Mouse (Mus musculus) lung, embryonic 16.5 days (tissue): ENCODE measurements around the gene Sdf2. TPM values are rescaled to one million over a fixed set of nuclear protein-coding genes. Genes with fewer than 3 reads are reported as not detected.

Experiments
- ATAC-seq: fragments of 200-750 bp; cut with Nextera tagmentation; 2 replicates; pipeline ENCODE4 v1.8.0; 2017; ENCODE audit warnings: low read depth, mild to moderate bottlenecking, moderate library complexity
- H3K27ac ChIP-seq: fragments of 300-500 bp; sonication (generic); 2 replicates; pipeline ENCODE4 v1.5.1; 2014; ENCODE audit warnings: mild to moderate bottlenecking, control low read depth, low read length
- H3K27me3 ChIP-seq: fragments of 300-500 bp; sonication (generic); 2 replicates; pipeline ENCODE4 v1.6.1; 2014; ENCODE audit warnings: low read depth, low read length, mixed read lengths; ENCODE audit not compliant: control insufficient read depth, insufficient read depth
- H3K36me3 ChIP-seq: fragments of 300-500 bp; sonication (generic); 2 replicates; pipeline ENCODE4 v1.6.1; 2014; ENCODE audit warnings: low read length; ENCODE audit not compliant: control insufficient read depth, insufficient read depth
- H3K4me1 ChIP-seq: fragments of 300-500 bp; sonication (generic); replicated peaks from 2 replicates; pipeline ENCODE4 v1.6.1; 2014; ENCODE audit warnings: low read length, mixed read lengths; ENCODE audit not compliant: control insufficient read depth, insufficient read depth
- H3K4me2 ChIP-seq: fragments of 300-500 bp; sonication (generic); 2 replicates; pipeline ENCODE4 v1.6.1; 2014; ENCODE audit warnings: low read depth, low read length, control low read depth
- H3K4me3 ChIP-seq: fragments of 300-500 bp; sonication (generic); 2 replicates; pipeline ENCODE4 v1.5.1; 2014; ENCODE audit warnings: mild to moderate bottlenecking, low read length, control low read depth
- H3K9ac ChIP-seq: fragments of 300-500 bp; sonication (generic); 2 replicates; pipeline ENCODE4 v1.6.1; 2014; ENCODE audit warnings: low read length, control low read depth
- H3K9me3 ChIP-seq: fragments of 300-500 bp; sonication (generic); 2 replicates; pipeline ENCODE4 v1.6.1; 2016; ENCODE audit warnings: low read length; ENCODE audit not compliant: control insufficient read depth
- WGBS: fragments of 180-500 bp; shearing (Covaris S2); extraction: QIAGEN DNeasy Blood & Tissue Kit; methylation state at CpG from one replicate; pipeline ENCODE4 v1.1.7; 2014; 5-methylcytosine and 5-hydroxymethylcytosine counted together
- polyA plus RNA-seq: library from polyadenylated mRNA; unstranded; fragments of >200 nt; fragmentation: Nextera tagmentation; extraction: Ambion mirVana; gene quantifications from 2 replicates; pipeline ENCODE4 v1.2.1, GENCODE M21; 2015

Sdf2 gene
- polyA plus RNA-seq: 81.9 and 84.7 TPM in 2 replicates

GRCm38 (mm10) chr11:78245627-78246317, at the start of gene Sdf2, which contains the start of gene Supt6:
TSS of gene Sdf2 (plus strand) at chr11:78245746.
TSS of gene Supt6 (minus strand) at chr11:78245987.
- H3K9me3 ChIP-seq: no peaks in the 10 kb centered on the region
- H3K4me2 ChIP-seq: peak within 1 kb of the TSS; percentile 82
- no peaks in the 10 kb centered on the region for H3K27me3 ChIP-seq
- H3K4me1 ChIP-seq: peaks cover 22% of the 10 kb centered on the region
- H3K36me3 ChIP-seq: peaks cover 5% of the 10 kb centered on the region
- H3K4me3 ChIP-seq: peak within 1 kb of the TSS; percentile 83
- whole genome bisulfite sequencing: under 1% methylated on average over 50 of the region's 50 CpGs
- H3K27ac ChIP-seq: peak within 1 kb of the TSS; percentile 92
- peak; percentile 94 for ATAC-seq
- peak within 1 kb of the TSS; percentile 92 for H3K9ac ChIP-seq

GRCm38 (mm10) chr11:78202372-78202771, 43.2 kb upstream of the Sdf2 start:
- Histone ChIP-seq H3K36me3 (peaks cover 19% of the 10 kb centered on the region), H3K27ac (no peak overlapping the region), H3K4me1 (no peaks in the 10 kb centered on the region), H3K9me3 (no peaks in the 10 kb centered on the region), H3K4me3 (no peak overlapping the region), H3K27me3 (no peaks in the 10 kb centered on the region), H3K9ac (no peak overlapping the region), H3K4me2 (no peak overlapping the region)
- 84% methylated on average over 3 of the region's 3 CpGs for WGBS
- ATAC-seq: no peak

- peaks cover 36% of the 10 kb centered on the region for H3K36me3 ChIP-seq
These were observed 41.3 kb upstream of the Sdf2 start for GRCm38 (mm10) chr11:78204287-78204686.

GRCm38 (mm10) chr11:78205361-78206206, 40.0 kb upstream of the Sdf2 start:
- no peaks in the 10 kb centered on the region for H3K9me3 ChIP-seq
- H3K27me3 ChIP-seq: no peaks in the 10 kb centered on the region
- no peak overlapping the region for H3K27ac ChIP-seq
- no peak overlapping the region for H3K9ac ChIP-seq
- peaks cover 41% of the 10 kb centered on the region for H3K36me3 ChIP-seq
- no peaks in the 10 kb centered on the region for H3K4me1 ChIP-seq
- H3K4me2 ChIP-seq: no peak overlapping the region
- no peak overlapping the region for H3K4me3 ChIP-seq
- WGBS: 68% methylated on average over 13 of the region's 13 CpGs
- ATAC-seq: no peak

More at GRCm38 (mm10) chr11:78204287-78204686, 41.3 kb upstream of the Sdf2 start:
- 74% methylated on average over 6 of the region's 6 CpGs for WGBS
- no peaks in the 10 kb centered on the region for H3K27me3 ChIP-seq
- no peak overlapping the region for H3K4me2 ChIP-seq
- H3K9ac ChIP-seq: no peak overlapping the region
- H3K9me3 ChIP-seq: no peaks in the 10 kb centered on the region
- no peak overlapping the region for H3K27ac ChIP-seq
- H3K4me3 ChIP-seq: no peak overlapping the region
- H3K4me1 ChIP-seq: no peaks in the 10 kb centered on the region
- no peak for ATAC-seq

GRCm38 (mm10) chr11:78207190-78207589, 38.4 kb upstream of the Sdf2 start:
- 87% methylated on average over 7 of the region's 7 CpGs for WGBS
- peaks cover 49% of the 10 kb centered on the region for H3K36me3 ChIP-seq

GRCm38 (mm10) chr11:78209886-78210285, 35.7 kb upstream of the Sdf2 start:
- no peak overlapping the region for H3K4me2 ChIP-seq
- no peak overlapping the region for H3K4me3 ChIP-seq
- no peak overlapping the region for H3K27ac ChIP-seq
- no peak overlapping the region for H3K9ac ChIP-seq
- no peaks in the 10 kb centered on the region for H3K27me3 ChIP-seq
- ATAC-seq: no peak
- H3K4me1 ChIP-seq: no peaks in the 10 kb centered on the region
- H3K36me3 ChIP-seq: peaks cover 61% of the 10 kb centered on the region
- WGBS: 74% methylated on average over 6 of the region's 6 CpGs
- H3K9me3 ChIP-seq: no peaks in the 10 kb centered on the region

More at GRCm38 (mm10) chr11:78207190-78207589, 38.4 kb upstream of the Sdf2 start:
- no peak overlapping the region for H3K4me2 ChIP-seq
- H3K27me3 ChIP-seq: no peaks in the 10 kb centered on the region
- H3K27ac ChIP-seq: no peak overlapping the region
- H3K9me3 ChIP-seq: no peaks in the 10 kb centered on the region
- H3K4me3 ChIP-seq: no peak overlapping the region
- ATAC-seq: no peak
- H3K4me1 ChIP-seq: no peaks in the 10 kb centered on the region
- no peak overlapping the region for H3K9ac ChIP-seq

GRCm38 (mm10) chr11:78210615-78211014, 34.9 kb upstream of the Sdf2 start:
- 49% methylated on average over 7 of the region's 7 CpGs for WGBS
- H3K27me3 ChIP-seq: no peaks in the 10 kb centered on the region

GRCm38 (mm10) chr11:78211513-78211912, 34.0 kb upstream of the Sdf2 start:
- Histone ChIP-seq H3K9ac (no peak overlapping the region), H3K9me3 (no peaks in the 10 kb centered on the region), H3K4me1 (no peaks in the 10 kb centered on the region), H3K27me3 (no peaks in the 10 kb centered on the region), H3K4me3 (no peak overlapping the region), H3K36me3 (peaks cover 64% of the 10 kb centered on the region), H3K27ac (no peak overlapping the region), H3K4me2 (no peak overlapping the region)
- ATAC-seq: no peak
- 80% methylated on average over 5 of the region's 5 CpGs for WGBS

More at GRCm38 (mm10) chr11:78210615-78211014, 34.9 kb upstream of the Sdf2 start:
- Histone ChIP-seq H3K9me3 (no peaks in the 10 kb centered on the region), H3K36me3 (peaks cover 64% of the 10 kb centered on the region), H3K4me1 (no peaks in the 10 kb centered on the region), H3K4me2 (no peak overlapping the region), H3K4me3 (no peak overlapping the region), H3K27ac (no peak overlapping the region), H3K9ac (no peak overlapping the region)
- ATAC-seq: no peak
